Mouse (Mus musculus) T-helper 1 cell (primary cell): Measurements from ENCODE around the gene Olfr557.

ENCODE experiments used
- in situ Hi-C: fragments of 300-600 bp; cut with MboI, MseI; formaldehyde crosslinking; loops from one replicate; pipeline ENCODE4 v1.15.1; 2025; ENCODE audit warnings: high pct_unique_total_duplicates

Gene Olfr557

DNA sequence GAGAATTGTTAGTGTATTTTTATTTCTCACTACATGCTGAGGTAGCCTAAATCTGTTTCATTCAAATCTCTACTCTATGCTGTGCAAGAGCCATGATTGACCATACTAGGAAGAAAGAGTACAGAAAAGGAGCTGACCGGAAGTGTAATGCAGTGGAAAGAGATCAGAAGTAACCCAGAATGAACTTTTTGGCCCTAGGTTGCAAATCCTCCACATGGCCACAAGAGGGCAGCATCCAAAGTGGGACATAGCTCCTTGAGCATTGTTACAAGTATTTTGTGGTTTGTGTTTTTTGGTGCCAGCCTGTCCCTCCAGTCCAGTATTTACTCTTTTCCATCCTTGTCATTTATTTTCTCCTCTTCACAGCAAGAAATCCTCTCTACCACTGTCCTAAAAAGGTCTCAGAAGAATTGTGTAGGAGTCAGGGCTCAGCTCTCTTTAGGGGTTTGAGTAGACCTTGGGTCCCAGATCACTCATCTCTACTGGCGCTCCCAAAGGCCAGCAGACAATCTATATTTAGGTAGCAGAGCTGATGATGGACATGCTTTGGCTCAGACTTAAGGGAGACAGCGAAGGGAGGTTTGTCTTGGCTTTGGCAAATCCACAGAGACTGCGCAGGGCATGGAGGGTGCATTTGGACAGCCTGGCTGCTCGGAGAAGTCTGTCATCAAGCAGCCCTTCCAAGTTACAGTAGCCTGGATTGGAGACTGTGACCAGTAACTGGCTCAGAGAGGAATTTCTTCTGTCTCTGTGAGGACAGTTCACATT lies at the start of gene Olfr557:
TSS of gene Olfr557 (plus strand) at position 553 of the 768 bp plus-strand sequence.
- in situ Hi-C loops: loop anchor here (10.0 kb wide), 1 partner anchor 219 kb away; the partner anchor contains the start of gene Olfr571

- in situ Hi-C loops: no loop called here
Measured at GRCm38 (mm10) chr7:102658523-102658922, 37.2 kb upstream of the Olfr557 start, which contains the start of gene Olfr555. TSS of gene Olfr555 (plus strand) at chr7:102658823.

DNA sequence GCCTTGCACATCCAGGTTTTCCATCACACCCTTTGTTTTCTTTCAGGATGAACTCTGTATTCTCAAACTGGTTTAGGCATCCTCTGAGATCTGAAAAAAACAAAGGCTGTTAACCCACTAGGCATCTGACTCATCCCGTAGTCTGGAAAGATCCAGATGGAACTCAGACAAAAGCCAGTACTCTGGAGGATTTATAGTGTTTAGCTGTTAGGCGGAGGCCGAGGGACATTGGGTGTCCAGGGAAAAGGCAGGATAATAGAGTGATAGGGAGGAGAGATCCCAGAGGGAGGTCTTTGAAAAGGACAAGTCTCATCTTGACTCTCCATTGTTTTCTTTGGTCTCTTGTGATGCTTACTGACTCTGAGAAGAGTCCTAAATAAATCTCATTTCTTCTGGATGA lies 31.1 kb upstream of the Olfr557 start, which contains the start of gene Olfr556:
TSS of gene Olfr556 (plus strand) at position 301 of the 400 bp plus-strand sequence.
- in situ Hi-C loops: no loop called here

GRCm38 (mm10) chr7:102665378-102665777 lies 30.3 kb upstream of the Olfr557 start:
- in situ Hi-C loops: no loop called here

DNA sequence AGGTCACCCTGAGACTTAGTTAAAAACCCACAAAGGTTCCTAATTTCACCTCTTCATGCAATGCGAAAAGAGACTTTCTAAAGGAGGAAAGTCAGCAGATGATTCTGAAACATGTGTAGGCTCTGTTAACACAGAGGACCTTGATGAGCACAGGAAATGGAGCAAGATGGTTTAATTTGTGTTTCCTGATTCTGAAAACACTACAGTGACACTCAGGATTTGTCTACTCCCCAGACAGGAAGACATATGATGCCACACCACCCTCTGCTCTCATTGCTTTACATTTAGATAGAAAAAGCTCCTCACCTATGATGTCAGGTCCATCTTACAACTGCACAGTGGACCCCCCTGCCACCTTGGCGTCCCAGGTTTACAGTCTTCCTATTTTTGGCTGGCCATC lies 19.5 kb upstream of the Olfr557 start:
- in situ Hi-C loops: no loop called here

DNA sequence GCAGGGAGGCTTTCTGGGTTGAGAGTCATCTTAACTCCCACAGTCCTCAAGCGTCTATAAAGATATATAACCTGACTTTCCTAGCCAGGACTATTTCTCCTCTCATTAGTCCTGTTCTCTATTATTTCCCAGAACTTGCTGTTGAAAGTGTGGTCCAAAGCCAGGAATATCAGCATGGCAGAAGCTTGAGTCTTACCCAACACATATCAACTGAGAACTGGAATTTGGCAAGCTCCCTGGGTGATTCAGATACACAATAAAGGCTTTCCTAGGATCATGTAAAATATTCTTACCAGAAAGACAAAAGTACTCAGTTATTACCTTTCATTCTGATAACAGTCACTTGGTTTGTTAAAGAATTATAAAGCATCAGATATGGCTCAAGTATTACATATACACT lies 13.8 kb upstream of the Olfr557 start:
- in situ Hi-C loops: no loop called here

DNA sequence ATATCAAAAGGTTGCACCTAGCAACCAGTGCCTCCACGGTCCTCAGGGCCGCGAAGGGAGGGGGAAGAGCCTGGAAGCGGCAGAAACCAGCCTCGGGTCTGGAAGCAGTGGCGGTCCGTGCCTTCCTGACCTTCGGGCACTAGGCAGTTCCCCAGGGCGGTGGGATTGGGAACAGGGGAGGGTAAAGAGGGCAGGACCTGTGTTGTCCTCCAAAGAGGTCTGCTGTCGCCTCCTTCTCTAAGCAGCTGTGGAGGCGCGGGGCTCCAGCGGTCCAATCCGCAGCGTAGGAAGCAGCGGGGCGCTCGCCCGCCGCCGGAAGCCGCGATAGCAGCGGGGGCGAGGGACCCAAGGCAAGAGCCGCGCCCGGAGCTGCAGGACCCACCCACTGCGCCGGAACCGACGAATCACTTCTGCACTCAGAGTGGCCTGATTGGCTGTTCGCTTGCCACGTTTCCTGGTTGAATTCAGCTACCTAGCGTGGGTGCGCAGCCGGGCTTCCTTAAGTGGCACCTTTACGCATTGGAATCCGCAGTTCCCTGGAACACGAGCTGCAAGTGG lies 8.7 kb upstream of the Olfr557 start, which contains the start of gene Trim68:
TSS of gene Trim68 (minus strand) at position 384 of the 558 bp plus-strand sequence.
- in situ Hi-C loops: no loop called here

- in situ Hi-C loops: loop anchor here (10.0 kb wide), 1 partner anchor 216 kb away; the partner anchor contains the start of gene Olfr571
Measured at GRCm38 (mm10) chr7:102698461-102698860, 2.8 kb downstream of the Olfr557 start.

- in situ Hi-C loops: no loop called here
Measured at GRCm38 (mm10) chr7:102701915-102702314, 6.2 kb downstream of the Olfr557 start, which contains the start of gene Olfr558. TSS of gene Olfr558 (plus strand) at chr7:102702215.

DNA sequence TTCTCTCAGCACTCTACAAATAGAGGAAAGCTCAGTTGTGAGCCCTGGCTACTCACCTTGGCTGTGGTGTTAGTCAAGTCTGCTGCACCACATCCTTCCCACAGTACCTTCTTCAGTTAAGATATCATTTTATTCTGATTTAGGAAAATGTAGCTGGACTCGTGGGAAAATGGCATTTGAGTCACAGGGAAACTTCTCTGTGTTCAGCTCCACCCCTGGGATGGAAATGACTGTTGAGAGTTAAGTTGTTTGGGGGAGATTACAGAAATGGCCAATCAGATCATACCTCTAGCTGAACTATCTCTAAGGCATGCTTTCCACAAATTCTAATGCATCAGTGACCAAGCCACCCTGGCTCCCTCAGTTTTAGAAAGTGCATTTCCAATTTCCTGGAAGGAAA lies 23.3 kb downstream of the Olfr557 start, which contains the start of gene Olfr33:
TSS of gene Olfr33 (minus strand) at position 101 of the 400 bp plus-strand sequence.
- in situ Hi-C loops: no loop called here

DNA sequence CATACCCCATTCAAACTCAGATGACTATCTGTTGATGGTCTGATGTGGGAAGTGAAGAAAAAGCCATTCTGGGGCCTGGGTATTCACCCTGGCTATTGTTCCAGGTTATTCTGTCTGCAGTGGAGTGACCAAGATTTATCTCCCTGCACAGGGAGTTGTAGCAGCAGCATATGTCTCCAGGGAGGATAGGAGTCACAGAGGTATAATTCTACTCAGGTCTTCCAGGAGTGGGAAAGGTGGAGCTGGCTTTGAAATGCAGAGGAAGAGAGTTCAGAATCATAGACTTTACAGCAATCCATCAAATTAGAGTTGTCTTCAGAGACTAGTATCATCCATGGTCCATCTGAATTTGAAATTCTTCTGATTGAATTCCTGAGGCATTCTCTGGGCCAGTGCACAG lies 31.7 kb downstream of the Olfr557 start, which contains the start of gene Olfr559:
TSS of gene Olfr559 (minus strand) at position 101 of the 400 bp plus-strand sequence.
- in situ Hi-C loops: no loop called here

GRCm38 (mm10) chr7:102733793-102734192 lies 38.1 kb downstream of the Olfr557 start:
- in situ Hi-C loops: no loop called here

GRCm38 (mm10) chr7:102737705-102738104 lies 42.0 kb downstream of the Olfr557 start:
- in situ Hi-C loops: no loop called here
